8 mouse cellular contexts compared by ENCODE assay signal in the genomic region with DNA sequence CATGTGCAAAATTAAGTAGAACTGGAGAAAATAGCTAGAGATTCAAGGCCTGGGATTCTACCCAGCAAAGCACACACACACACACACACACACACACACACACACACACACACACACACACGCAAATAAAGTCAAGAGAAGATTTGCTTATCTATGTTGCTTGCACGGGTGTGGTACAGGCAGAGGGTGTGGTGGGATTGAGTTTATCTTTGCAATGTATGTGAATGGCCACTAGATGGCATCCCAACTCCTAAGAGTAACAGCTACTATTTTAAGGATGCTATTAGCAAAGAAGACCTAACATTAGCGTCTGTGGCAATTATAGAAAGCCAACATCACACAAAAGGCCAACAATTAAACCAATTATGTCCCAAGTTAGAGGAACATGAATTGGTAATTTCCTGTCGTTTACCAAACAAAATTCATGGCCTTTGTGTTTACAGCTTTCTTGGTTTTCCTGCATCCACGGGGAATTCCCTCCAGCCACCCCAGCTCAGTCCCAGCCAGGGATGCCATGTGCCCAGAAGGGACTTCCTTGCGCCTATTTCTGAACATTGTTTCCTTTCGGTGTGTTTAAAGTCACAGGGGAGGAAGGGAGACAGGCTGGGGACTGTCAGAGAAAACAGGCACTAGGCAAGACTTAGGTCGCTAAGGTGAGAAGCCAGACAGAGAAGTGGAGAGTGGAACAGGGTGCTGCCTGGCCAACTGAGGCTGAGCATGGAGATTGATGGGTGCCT. TPM values are rescaled to one million over a fixed set of nuclear protein-coding genes. Genes with fewer than 3 reads are reported as not detected.
DNase-seq lines count a peak whose midpoint lies in the region; ATAC-seq lines count a peak whose summit lies in the region.

No protein-coding gene starts in this region.

- 40% methylated on average over 8 of the region's 8 CpGs for WGBS in midbrain, embryonic 13.5 days
- WGBS in midbrain, embryonic 15.5 days: 38% methylated on average over 8 of the region's 8 CpGs
- 39% methylated on average over 8 of the region's 8 CpGs for WGBS in hindbrain, embryonic 13.5 days
- 42% methylated on average over 8 of the region's 8 CpGs for WGBS in limb, embryonic 10.5 days

- DNase-seq in Muller cell, postnatal 12 days (ENCODE audit: inconsistent ontology term): peak; percentile 49
- DNase-seq in cerebellum, adult 9-10 months: peak; percentile 57
- DNase-seq in limb, embryonic 10.5 days (ENCODE audit: low spot score): peak; percentile 41
- DNase-seq in retina, postnatal 1 day: peak; percentile 76
- DNase-seq in urinary bladder, adult 2 months (ENCODE audit: low spot score): no peak

- H3K9me3 ChIP-seq in midbrain, embryonic 13.5 days: no peaks in the 10 kb centered on the region
- H3K9me3 ChIP-seq in midbrain, embryonic 15.5 days: no peaks in the 10 kb centered on the region
- no peaks in the 10 kb centered on the region for H3K9me3 ChIP-seq in hindbrain, embryonic 13.5 days
- no peaks in the 10 kb centered on the region for H3K9me3 ChIP-seq in limb, embryonic 10.5 days (replicated peaks)

- no peak overlapping the region for H3K4me2 ChIP-seq in midbrain, embryonic 13.5 days (replicated peaks)
- no peak overlapping the region for H3K4me2 ChIP-seq in midbrain, embryonic 15.5 days
- H3K4me2 ChIP-seq in hindbrain, embryonic 13.5 days: no peak overlapping the region

- H3K4me3 ChIP-seq in midbrain, embryonic 13.5 days (replicated peaks): no peak overlapping the region
- no peak overlapping the region for H3K4me3 ChIP-seq in midbrain, embryonic 15.5 days
- H3K4me3 ChIP-seq in hindbrain, embryonic 13.5 days: no peak overlapping the region
- H3K4me3 ChIP-seq in limb, embryonic 10.5 days: no peak overlapping the region

- peaks cover 3% of the 10 kb centered on the region; the same call in 1 of the 2 replicates for H3K27me3 ChIP-seq in midbrain, embryonic 13.5 days
- 0 out of 2 replicates have a peak, but pooled peaks cover 2% of the 10 kb centered on the region for H3K27me3 ChIP-seq in midbrain, embryonic 15.5 days (replicated peaks)
- no peaks in the 10 kb centered on the region for H3K27me3 ChIP-seq in hindbrain, embryonic 13.5 days
- H3K27me3 ChIP-seq in limb, embryonic 10.5 days (ENCODE audit: low read depth, poor library complexity, severe bottlenecking): no peaks in the 10 kb centered on the region

- no peak overlapping the region for H3K27ac ChIP-seq in midbrain, embryonic 13.5 days
- H3K27ac ChIP-seq in midbrain, embryonic 15.5 days: no peak overlapping the region
- H3K27ac ChIP-seq in hindbrain, embryonic 13.5 days: no peak overlapping the region
- no peak overlapping the region; the same call in 1 of the 2 replicates for H3K27ac ChIP-seq in limb, embryonic 10.5 days

- no peaks in the 10 kb centered on the region for H3K36me3 ChIP-seq in midbrain, embryonic 13.5 days
- no peaks in the 10 kb centered on the region for H3K36me3 ChIP-seq in midbrain, embryonic 15.5 days (replicated peaks)
- H3K36me3 ChIP-seq in hindbrain, embryonic 13.5 days: no peaks in the 10 kb centered on the region
- H3K36me3 ChIP-seq in limb, embryonic 10.5 days: no peaks in the 10 kb centered on the region

- ATAC-seq in midbrain, embryonic 13.5 days: 0 out of 2 replicates have a peak, but pooled peaks have one; percentile 20
- ATAC-seq in midbrain, embryonic 15.5 days (replicated peaks): no peak; the same call in 1 of the 2 replicates
- ATAC-seq in hindbrain, embryonic 13.5 days (ENCODE audit: low FRiP score): no peak

- H3K4me1 ChIP-seq in midbrain, embryonic 13.5 days (replicated peaks): 0 out of 2 replicates have a peak, but pooled peaks cover 5% of the 10 kb centered on the region
- H3K4me1 ChIP-seq in midbrain, embryonic 15.5 days: no peaks in the 10 kb centered on the region
- peaks cover 10% of the 10 kb centered on the region; the same call in 1 of the 2 replicates for H3K4me1 ChIP-seq in hindbrain, embryonic 13.5 days (replicated peaks)
- no peaks in the 10 kb centered on the region for H3K4me1 ChIP-seq in limb, embryonic 10.5 days

- H3K9ac ChIP-seq in midbrain, embryonic 13.5 days (replicated peaks): no peak overlapping the region
- H3K9ac ChIP-seq in midbrain, embryonic 15.5 days: no peak overlapping the region
- H3K9ac ChIP-seq in hindbrain, embryonic 13.5 days: peak overlapping the region; percentile 11; the same call in 1 of the 2 replicates

RNA-seq across cellular contexts. Expression of gene Pik3r6, which starts 17.4 kb away (rescaled TPM):
- polyA plus RNA-seq in midbrain, embryonic 13.5 days (2015; fragmentation: Nextera tagmentation; extraction: Ambion mirVana): 1.5 and 2.0 TPM in 2 replicates
- polyA plus RNA-seq in midbrain, embryonic 15.5 days (2015; fragmentation: Nextera tagmentation; extraction: Ambion mirVana): 2.1 and 2.6 TPM in 2 replicates
- polyA plus RNA-seq in hindbrain, embryonic 13.5 days (2015; fragmentation: Nextera tagmentation; extraction: Ambion mirVana): 1.6 and 2.7 TPM in 2 replicates
- 1.9 and 2.7 TPM in 2 replicates for polyA plus RNA-seq in limb, embryonic 10.5 days (2016; fragmentation: Nextera tagmentation; extraction: Ambion mirVana)
- 2.5 TPM in 2 replicates for polyA plus RNA-seq in urinary bladder, adult 2 months (2012; rRNA removed)

RNA-seq across cellular contexts. Expression of gene Pik3r5, which starts 53.5 kb away (rescaled TPM):
- polyA plus RNA-seq in midbrain, embryonic 13.5 days (2015; fragmentation: Nextera tagmentation; extraction: Ambion mirVana): 0.24 and 0.50 TPM in 2 replicates
- polyA plus RNA-seq in midbrain, embryonic 15.5 days (2015; fragmentation: Nextera tagmentation; extraction: Ambion mirVana): 0.10 and 0.43 TPM in 2 replicates
- 0.62 and 0.97 TPM in 2 replicates for polyA plus RNA-seq in hindbrain, embryonic 13.5 days (2015; fragmentation: Nextera tagmentation; extraction: Ambion mirVana)
- 1.3 and 1.5 TPM in 2 replicates for polyA plus RNA-seq in limb, embryonic 10.5 days (2016; fragmentation: Nextera tagmentation; extraction: Ambion mirVana)
- polyA plus RNA-seq in urinary bladder, adult 2 months (2012; rRNA removed): 1.5 and 2.5 TPM in 2 replicates
